Mouse (Mus musculus) telencephalon, adult 2 months (tissue): ENCODE measurements at regions not wholly inside any gene's neighbourhood (a gene's known extent, or its start where the extent isn't known, plus 50 kb on each side); places are given as distances from the start of the nearest gene placed in this dataset.

Experiments used
- DNase-seq: peaks from one replicate; pipeline ENCODE4 v3.0.0-alpha.2; 2011; ENCODE audit warnings: low read depth, low spot score

DNA sequence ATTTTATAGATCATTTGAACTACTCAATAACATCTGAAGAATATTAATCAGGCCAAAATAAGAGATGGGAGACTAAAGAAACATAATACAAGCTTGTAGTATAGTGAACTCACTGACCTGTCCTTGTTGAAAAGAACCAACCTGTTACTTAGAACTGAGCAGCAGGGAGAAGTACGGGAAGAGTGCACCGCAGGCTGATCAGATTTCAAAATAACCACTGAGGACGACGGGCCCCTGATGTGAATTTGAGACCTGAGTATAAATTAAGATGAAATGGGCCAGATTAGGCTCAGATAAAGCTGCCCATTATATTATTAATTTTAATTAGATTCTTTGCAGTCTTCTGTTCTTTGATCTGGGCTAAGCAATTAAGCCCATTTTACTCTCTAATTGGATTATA, 391.2 kb upstream of the Tyrp1 start:
- DNase-seq, result no peak

DNA sequence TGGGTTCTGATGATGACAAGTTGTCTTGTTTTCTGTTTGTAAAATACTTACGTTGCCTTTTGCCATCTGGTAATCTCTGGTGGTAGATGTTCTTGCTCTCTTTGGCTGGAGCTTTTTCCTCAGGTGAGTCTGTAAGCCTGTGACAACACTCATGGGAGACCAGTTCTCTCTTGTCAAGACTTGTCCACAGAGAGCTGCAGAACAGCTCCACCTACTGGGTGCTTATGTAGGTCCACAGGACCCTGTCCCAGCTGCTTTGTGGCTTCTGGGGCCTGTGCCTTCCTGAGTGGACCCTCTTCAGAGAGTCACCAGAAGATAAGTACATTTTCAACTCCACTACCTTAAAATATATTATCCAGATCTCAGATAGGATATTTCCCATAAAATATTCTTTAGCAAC, 370.3 kb upstream of the Tyrp1 start:
- DNase-seq, result no peak

GRCm38 (mm10) chr4:80475736-80476478, 358.0 kb upstream of the Tyrp1 start:
- DNase-seq, result no peak

DNA sequence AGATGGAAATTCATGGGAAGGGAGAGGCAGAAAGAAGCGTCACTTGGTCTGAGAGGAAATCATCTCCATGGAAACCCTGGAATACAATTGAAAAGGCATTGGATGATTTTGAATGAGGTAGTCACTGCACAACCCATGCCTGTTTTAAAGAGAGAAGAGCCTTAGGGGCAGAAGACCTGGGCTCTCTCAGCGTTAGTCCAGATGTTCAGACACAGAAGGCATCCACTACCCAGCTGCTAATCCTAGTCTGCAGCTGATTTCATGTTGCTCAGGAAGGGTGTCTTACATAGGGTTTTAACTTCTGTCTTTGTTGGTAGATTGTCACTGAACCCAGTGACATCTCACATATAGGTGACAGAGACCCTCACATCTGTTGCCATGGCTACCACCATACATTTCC, 318.8 kb upstream of the Tyrp1 start:
- DNase-seq, result no peak

GRCm38 (mm10) chr4:80517476-80518285, 316.2 kb upstream of the Tyrp1 start:
- DNase-seq, result peak; percentile 87

GRCm38 (mm10) chr4:80518589-80518988, 315.3 kb upstream of the Tyrp1 start:
- DNase-seq, result no peak

DNA sequence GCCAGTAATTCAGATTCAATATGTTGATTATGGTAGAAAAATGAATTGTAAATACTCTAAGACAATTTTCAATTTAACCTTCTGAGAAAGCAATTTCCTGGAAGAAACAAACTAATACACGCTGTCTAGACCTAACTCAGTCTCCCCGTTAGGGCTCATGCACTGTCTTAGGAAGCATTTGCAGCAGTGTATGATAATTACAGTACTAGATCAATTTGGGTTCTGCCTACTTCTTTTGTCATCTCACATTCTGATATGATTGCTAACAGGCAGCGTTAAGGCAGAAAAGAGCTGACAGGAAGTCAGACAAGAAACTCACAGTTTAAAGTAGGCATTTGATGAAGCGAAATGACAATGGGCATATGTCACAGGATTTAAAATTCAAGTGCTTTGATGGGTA, 294.1 kb upstream of the Tyrp1 start:
- DNase-seq, result no peak

- DNase-seq, result no peak
These were observed 288.8 kb upstream of the Tyrp1 start for GRCm38 (mm10) chr4:80545086-80545485.

GRCm38 (mm10) chr4:80589438-80589837, 244.5 kb upstream of the Tyrp1 start:
- no peak for DNase-seq

- DNase-seq, result no peak
These were observed 205.7 kb upstream of the Tyrp1 start for GRCm38 (mm10) chr4:80628271-80628670.

- DNase-seq, result no peak
These were observed 204.7 kb upstream of the Tyrp1 start for GRCm38 (mm10) chr4:80629251-80629650.

DNA sequence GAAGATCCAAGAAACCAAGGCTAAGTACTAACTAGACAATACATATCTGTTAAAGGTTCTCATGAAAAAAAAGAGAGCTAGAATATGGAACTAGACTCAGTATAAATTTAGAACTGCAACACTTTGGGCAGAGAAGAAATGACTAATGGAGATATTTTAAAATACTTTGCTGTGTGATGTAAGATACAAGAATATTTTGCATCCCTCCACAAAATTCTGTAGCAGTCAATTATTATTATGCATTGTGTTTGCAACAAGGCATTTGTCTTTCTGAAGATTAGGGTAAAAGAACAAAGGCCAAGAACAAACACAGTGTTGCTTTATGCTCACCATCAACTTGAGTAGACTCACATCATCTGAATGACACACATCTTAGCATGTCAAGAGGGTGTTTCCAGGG, 203.7 kb upstream of the Tyrp1 start:
- no peak for DNase-seq

DNA sequence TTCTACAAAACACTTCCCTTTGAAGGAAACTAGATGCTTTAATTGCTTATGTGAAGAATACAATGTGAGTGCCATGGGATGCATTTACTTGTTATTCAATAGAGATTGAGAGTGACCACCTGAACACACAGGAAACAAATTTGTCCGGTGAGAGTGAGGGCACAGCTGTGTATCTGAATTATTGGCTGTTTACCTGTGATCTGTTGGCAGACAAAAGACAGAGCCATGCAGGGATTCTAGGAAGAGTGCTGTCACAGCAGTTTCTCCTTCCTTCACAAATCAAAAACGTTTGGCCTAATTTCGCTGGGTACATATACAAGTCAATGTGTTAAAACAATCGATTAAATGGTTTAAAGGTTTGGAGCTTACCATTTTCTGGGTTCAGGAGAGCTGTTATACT, 202.9 kb upstream of the Tyrp1 start:
- DNase-seq, result no peak

DNA sequence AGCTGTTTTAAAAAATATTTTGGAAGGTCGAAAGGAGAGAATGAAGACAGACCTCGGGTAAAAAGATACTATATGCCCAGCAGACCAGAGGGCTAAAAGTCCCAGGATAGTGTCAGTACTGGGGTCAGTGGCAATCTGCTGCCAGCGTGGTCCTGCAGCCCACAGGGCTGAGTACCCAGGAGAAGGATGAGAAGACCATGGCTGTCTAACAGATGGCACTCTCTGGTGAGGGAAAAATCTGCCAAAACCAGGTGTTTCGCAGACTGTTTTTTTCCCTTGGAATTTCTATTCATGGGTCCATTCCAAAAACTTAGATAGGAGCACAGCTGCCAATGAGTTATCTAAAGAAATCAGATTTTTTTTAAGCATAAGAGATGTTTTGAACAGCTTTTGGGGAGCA, 202.5 kb upstream of the Tyrp1 start:
- DNase-seq, result no peak

GRCm38 (mm10) chr4:80638381-80638780, 195.5 kb upstream of the Tyrp1 start:
- peak; percentile 77 for DNase-seq
